Mouse (Mus musculus): ENCODE measurements around the gene Trip12. TPM values are rescaled to one million over a fixed set of nuclear protein-coding genes. Genes with fewer than 3 reads are reported as not detected.
A peak's percentile ranks its signal among the peaks of the same experiment; 100 is the strongest.

Gene Trip12
- polyA plus RNA-seq, 1 experiment from 2014 or later = 26.0 TPM

DNA sequence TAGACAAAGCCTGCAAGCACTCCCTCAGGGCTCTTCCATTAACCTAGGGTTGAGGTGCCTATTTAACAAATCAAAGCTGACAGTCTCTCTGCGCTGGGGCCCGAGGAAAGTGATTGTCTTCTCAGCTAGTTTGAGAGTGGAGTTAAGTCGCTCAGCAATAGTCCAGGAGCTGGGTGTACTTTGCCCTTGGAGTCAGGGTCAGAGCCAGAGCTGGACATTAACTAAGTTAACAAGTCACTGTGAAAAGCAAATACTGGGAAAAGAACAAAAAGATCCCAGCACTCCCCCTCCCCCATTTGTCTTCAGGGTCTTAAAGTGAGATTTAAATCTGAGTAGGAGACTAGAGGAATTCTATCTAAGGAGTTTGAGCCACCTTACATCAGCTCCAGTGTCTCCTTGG lies 31.8 kb upstream of the Trip12 start:
- DNase-seq (ENCODE audit: low spot score) (no peak), ATAC-seq (ENCODE audit: low FRiP score, low TSS enrichment) (no peak)
- H3K4me2 ChIP-seq (replicated peaks; ENCODE audit: low read depth) = no peak overlapping the region
- WGBS = 22% methylated on average over 3 of the region's 3 CpGs
- no peak overlapping the region for H3K4me3 ChIP-seq (ENCODE audit: low read depth, low read length)
- no peak overlapping the region for H3K9ac ChIP-seq (ENCODE audit: low read length)
- H3K9me3 ChIP-seq (ENCODE audit: control insufficient read depth, low read length) = no peaks in the 10 kb centered on the region
- H3K36me3 ChIP-seq (ENCODE audit: control insufficient read depth, insufficient read depth, low read length) = no peaks in the 10 kb centered on the region
- no peaks in the 10 kb centered on the region for H3K4me1 ChIP-seq (replicated peaks; ENCODE audit: control insufficient read depth, insufficient read depth)
- H3K27ac ChIP-seq (replicated peaks) = no peak overlapping the region
- TF ChIP-seq CTCF (IDR thresholded peaks at IDR 0.05; ENCODE audit: low read depth) (no peak), EP300 (optimal IDR thresholded peaks at IDR 0.05) (no peak)
- no peaks in the 10 kb centered on the region for H3K27me3 ChIP-seq (ENCODE audit: control insufficient read depth, insufficient read depth, low read length)

- 71% methylated on average over 6 of the region's 6 CpGs for WGBS
Observed at GRCm38 (mm10) chr1:84871131-84871530, 30.8 kb upstream of the Trip12 start.

GRCm38 (mm10) chr1:84869498-84869897 lies 29.2 kb upstream of the Trip12 start:
- WGBS = 42% methylated on average over 7 of the region's 7 CpGs
- no peak for DNase-seq (ENCODE audit: low spot score)
- no peak overlapping the region; the same call in 1 of the 2 replicates for H3K4me2 ChIP-seq (replicated peaks; ENCODE audit: low read depth)

More at GRCm38 (mm10) chr1:84871131-84871530, 30.8 kb upstream of the Trip12 start:
- H3K4me2 ChIP-seq (replicated peaks; ENCODE audit: low read depth) = no peak overlapping the region
- H3K4me1 ChIP-seq (replicated peaks; ENCODE audit: control insufficient read depth, insufficient read depth) = no peaks in the 10 kb centered on the region
- H3K27ac ChIP-seq (replicated peaks) = no peak overlapping the region
- H3K9ac ChIP-seq (ENCODE audit: low read length) = no peak overlapping the region
- ATAC-seq (ENCODE audit: low FRiP score, low TSS enrichment) = no peak
- no peaks in the 10 kb centered on the region for H3K9me3 ChIP-seq (ENCODE audit: control insufficient read depth, low read length)
- no peak for DNase-seq (ENCODE audit: low spot score)
- H3K36me3 ChIP-seq (ENCODE audit: control insufficient read depth, insufficient read depth, low read length) = no peaks in the 10 kb centered on the region
- TF ChIP-seq EP300 (optimal IDR thresholded peaks at IDR 0.05) (no peak), CTCF (IDR thresholded peaks at IDR 0.05; ENCODE audit: low read depth) (no peak)
- H3K4me3 ChIP-seq (ENCODE audit: low read depth, low read length) = no peak overlapping the region
- no peaks in the 10 kb centered on the region for H3K27me3 ChIP-seq (ENCODE audit: control insufficient read depth, insufficient read depth, low read length)

GRCm38 (mm10) chr1:84868841-84869240 lies 28.5 kb upstream of the Trip12 start:
- Histone ChIP-seq H3K27ac (replicated peaks) (no peak overlapping the region), H3K4me2 (replicated peaks; ENCODE audit: low read depth) (no peak overlapping the region), H3K36me3 (ENCODE audit: control insufficient read depth, insufficient read depth, low read length) (no peaks in the 10 kb centered on the region), H3K27me3 (ENCODE audit: control insufficient read depth, insufficient read depth, low read length) (no peaks in the 10 kb centered on the region), H3K9ac (ENCODE audit: low read length) (no peak overlapping the region), H3K4me3 (ENCODE audit: low read depth, low read length) (no peak overlapping the region), H3K4me1 (replicated peaks; ENCODE audit: control insufficient read depth, insufficient read depth) (no peaks in the 10 kb centered on the region), H3K9me3 (ENCODE audit: control insufficient read depth, low read length) (no peaks in the 10 kb centered on the region)
- 53% methylated on average over 4 of the region's 4 CpGs for WGBS
- no peak for TF ChIP-seq EP300 (optimal IDR thresholded peaks at IDR 0.05)
- TF ChIP-seq CTCF (IDR thresholded peaks at IDR 0.05; ENCODE audit: low read depth) = no peak
- ATAC-seq (ENCODE audit: low FRiP score, low TSS enrichment) (no peak), DNase-seq (ENCODE audit: low spot score) (no peak)

More at GRCm38 (mm10) chr1:84869498-84869897, 29.2 kb upstream of the Trip12 start:
- no peak for ATAC-seq (ENCODE audit: low FRiP score, low TSS enrichment)
- Histone ChIP-seq H3K27ac (replicated peaks) (no peak overlapping the region), H3K4me1 (replicated peaks; ENCODE audit: control insufficient read depth, insufficient read depth) (no peaks in the 10 kb centered on the region), H3K27me3 (ENCODE audit: control insufficient read depth, insufficient read depth, low read length) (no peaks in the 10 kb centered on the region), H3K36me3 (ENCODE audit: control insufficient read depth, insufficient read depth, low read length) (no peaks in the 10 kb centered on the region), H3K9ac (ENCODE audit: low read length) (no peak overlapping the region), H3K9me3 (ENCODE audit: control insufficient read depth, low read length) (no peaks in the 10 kb centered on the region), H3K4me3 (ENCODE audit: low read depth, low read length) (no peak overlapping the region)
- TF ChIP-seq CTCF (IDR thresholded peaks at IDR 0.05; ENCODE audit: low read depth) (peak; percentile 43), EP300 (optimal IDR thresholded peaks at IDR 0.05) (no peak)

DNA sequence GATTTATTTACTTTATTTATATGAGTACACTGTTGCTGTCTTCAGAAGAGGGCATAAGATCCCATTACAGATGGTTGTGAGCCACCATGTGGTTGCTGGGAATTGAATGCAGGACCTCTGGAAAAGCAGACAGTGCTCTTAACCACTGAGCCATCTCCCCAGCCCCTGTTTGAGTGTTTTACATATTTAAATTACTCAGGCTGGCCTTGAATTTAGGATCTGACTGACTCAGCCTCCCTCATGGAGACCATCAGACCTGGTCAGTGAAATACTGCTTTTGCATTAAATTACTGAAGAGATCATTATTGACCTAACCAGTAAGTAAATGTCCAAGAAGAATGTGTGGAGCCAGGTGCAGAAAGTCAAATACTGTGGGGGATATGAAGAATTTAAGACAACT lies 28.0 kb upstream of the Trip12 start:
- no peaks in the 10 kb centered on the region for H3K4me1 ChIP-seq (replicated peaks; ENCODE audit: control insufficient read depth, insufficient read depth)
- H3K36me3 ChIP-seq (ENCODE audit: control insufficient read depth, insufficient read depth, low read length) = no peaks in the 10 kb centered on the region
- H3K4me2 ChIP-seq (replicated peaks; ENCODE audit: low read depth) = no peak overlapping the region
- ATAC-seq (ENCODE audit: low FRiP score, low TSS enrichment) = no peak
- H3K9ac ChIP-seq (ENCODE audit: low read length) = no peak overlapping the region
- no peaks in the 10 kb centered on the region for H3K27me3 ChIP-seq (ENCODE audit: control insufficient read depth, insufficient read depth, low read length)
- H3K9me3 ChIP-seq (ENCODE audit: control insufficient read depth, low read length) = no peaks in the 10 kb centered on the region
- no peak overlapping the region for H3K4me3 ChIP-seq (ENCODE audit: low read depth, low read length)
- no peak overlapping the region for H3K27ac ChIP-seq (replicated peaks)
- TF ChIP-seq EP300 (optimal IDR thresholded peaks at IDR 0.05) (no peak), CTCF (IDR thresholded peaks at IDR 0.05; ENCODE audit: low read depth) (no peak)
- no peak for DNase-seq (ENCODE audit: low spot score)

DNA sequence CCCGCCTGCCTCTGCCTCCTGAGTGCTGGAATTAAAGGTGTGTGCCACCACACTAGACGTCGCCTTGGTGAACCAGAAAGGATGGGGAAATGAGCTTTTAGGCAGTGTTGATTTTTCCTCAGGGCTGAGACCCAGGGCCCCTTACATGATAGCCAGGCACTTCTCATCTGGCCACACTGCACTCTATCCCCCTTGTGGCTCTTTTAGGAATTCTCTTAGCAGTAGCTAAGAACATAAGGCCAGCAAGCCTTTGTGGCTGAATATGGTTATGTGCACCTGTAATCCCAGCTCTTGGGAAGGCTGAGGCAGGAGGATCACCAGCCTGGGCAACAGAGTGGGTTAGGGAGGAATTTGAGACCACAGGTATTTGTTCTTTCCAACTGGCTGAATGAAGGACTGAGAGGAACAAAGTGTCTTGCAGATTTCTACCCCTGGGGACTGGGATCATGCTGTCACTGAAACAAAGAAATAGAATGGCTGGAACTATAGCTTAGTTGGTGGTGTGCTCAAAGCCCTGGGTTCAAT lies 26.5 kb upstream of the Trip12 start:
- 98% methylated on average over 3 of the region's 3 CpGs for WGBS
- Histone ChIP-seq H3K9ac (ENCODE audit: low read length) (no peak overlapping the region), H3K27ac (replicated peaks) (no peak overlapping the region), H3K9me3 (ENCODE audit: control insufficient read depth, low read length) (no peaks in the 10 kb centered on the region), H3K4me2 (replicated peaks; ENCODE audit: low read depth) (no peak overlapping the region), H3K4me1 (replicated peaks; ENCODE audit: control insufficient read depth, insufficient read depth) (no peaks in the 10 kb centered on the region), H3K4me3 (ENCODE audit: low read depth, low read length) (no peak overlapping the region), H3K36me3 (ENCODE audit: control insufficient read depth, insufficient read depth, low read length) (no peaks in the 10 kb centered on the region), H3K27me3 (ENCODE audit: control insufficient read depth, insufficient read depth, low read length) (no peaks in the 10 kb centered on the region)
- TF ChIP-seq CTCF (IDR thresholded peaks at IDR 0.05; ENCODE audit: low read depth) = no peak
- no peak for TF ChIP-seq EP300 (optimal IDR thresholded peaks at IDR 0.05)
- DNase-seq (ENCODE audit: low spot score) = no peak
- no peak for ATAC-seq (ENCODE audit: low FRiP score, low TSS enrichment)

Measured in stomach, postnatal 0 days (tissue).